Mouse (Mus musculus) layer of hippocampus, postnatal 14 days (tissue): ENCODE measurements around the gene Traip. TPM values are rescaled to one million over a fixed set of nuclear protein-coding genes. Genes with fewer than 3 reads are reported as not detected.
A peak's percentile ranks its signal among the peaks of the same experiment; 100 is the strongest.
"Not testable (repeated sequence)": the region's sequence is repeated elsewhere in the genome, so short reads cannot be mapped to it uniquely, and the experiment has no call there.

ENCODE experiments used
- DNase-seq, 2 experiments: peaks; one replicate each; pipeline ENCODE4 v3.0.0; 2021 to 2022; ENCODE audit warnings: low spot score in 2 of 2, mixed read lengths in 1 of 2
- total RNA-seq, 2 experiments: library from RNA; stranded (reverse); gene quantifications; 2 replicates each; pipeline ENCODE4 v1.2.3; 2021

Traip gene
- total RNA-seq, 2 experiments from 2014 or later = 22.3 to 23.8 TPM

DNA sequence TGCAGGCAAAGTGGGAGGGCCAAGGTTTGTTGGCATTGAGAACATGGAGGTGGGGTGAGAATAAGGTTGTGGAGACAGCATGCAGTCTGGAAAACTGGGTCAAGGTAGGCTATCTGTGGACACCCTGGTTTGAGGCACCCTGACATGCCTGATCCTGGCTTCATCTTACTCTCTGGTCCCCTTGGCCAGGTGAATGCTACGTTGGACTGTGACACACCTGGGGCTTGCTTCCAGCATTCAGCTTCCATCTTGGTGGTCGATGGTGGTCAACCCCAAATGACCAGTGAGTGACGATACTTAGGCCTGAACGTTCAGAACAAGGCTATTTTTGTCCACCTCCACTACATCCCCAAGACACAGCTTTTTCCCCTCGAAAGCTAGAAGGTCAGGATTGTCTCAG is 46.1 kb downstream of the Traip start, which contains the start of gene Gm20662:
Gm20662 (plus strand) TSS at position 301 of the 400 bp plus-strand sequence.
- DNase-seq = no peak

DNA sequence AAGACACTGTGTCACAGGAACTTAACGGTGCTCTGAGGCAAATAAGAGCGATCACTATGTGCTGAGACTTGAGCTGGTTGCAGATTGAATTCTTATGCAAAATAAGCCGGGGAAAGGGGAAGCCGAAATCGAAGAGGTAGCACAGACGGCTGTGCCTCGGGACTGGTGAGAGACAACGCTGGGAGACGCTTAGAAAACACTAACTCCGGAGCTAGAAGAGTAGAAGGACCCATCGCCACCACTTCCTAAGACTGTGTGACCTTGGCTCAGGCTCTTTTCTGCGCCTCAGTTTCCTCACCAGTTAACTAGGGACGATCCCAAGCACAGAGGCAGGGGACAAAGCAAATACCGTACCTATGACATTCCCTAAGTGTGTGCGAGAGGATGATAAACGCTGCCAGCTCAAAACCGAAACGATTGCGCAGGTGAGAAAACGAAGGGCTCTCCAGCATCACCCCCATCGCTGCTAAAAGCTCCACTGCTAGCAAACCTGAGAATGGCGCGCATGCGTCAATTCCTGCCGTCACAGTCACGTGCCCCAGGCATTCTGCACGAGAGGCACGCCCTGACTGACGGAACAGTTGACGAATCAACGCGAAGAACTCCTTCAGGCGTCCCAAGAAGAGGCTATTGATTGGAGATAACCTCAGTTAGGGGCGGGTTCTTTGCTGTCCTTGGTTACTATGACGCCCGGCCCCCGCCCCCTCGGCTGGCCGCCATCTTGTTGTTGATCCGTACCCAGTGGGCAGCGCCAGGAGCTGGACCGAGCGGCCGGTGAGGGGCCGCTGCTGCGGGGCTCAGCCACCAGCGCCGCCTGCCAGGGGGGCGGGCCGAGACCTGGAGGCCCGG is 52.2 kb downstream of the Traip start, which contains the start of gene Ip6k1:
Ip6k1 (plus strand) TSS at position 580 of the 849 bp plus-strand sequence.
- peak; percentile 100 for DNase-seq

DNA sequence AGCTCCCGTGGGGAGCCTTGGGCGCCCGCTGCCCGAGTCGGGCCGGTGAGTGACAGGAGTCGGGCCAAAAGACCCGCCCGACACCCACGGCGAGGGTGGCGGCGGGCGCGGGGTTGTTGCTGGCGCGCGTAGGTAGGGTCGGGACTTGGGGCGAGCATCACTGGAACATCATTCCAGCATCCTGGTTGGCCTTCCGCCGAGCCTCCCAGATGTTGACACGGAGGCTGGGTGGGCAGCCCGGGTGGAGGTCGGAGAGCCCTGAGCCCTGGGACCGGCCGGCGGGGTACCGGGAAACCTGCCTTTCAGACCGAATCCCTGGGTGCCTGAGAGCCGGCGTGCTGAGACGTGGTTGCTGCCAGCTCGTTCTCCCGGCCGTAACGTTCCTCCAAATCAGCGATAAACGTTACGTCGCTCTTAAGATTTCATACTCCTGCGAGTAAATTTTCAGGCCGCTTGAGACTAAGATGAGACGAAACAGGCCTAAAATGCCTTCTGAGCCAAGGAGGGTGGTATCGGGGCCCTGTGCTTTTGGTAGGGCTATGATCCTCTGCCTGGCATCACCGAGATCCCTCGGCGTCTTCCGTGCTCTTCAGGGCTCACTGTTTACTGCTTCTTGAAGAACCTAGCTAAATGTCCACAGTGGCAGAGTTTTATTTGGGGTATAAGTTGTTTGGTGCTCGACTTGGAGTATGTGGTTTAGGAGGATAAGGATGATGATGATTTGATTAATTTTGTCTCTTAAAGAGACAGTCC is 53.0 kb downstream of the Traip start:
- no peak for DNase-seq

DNA sequence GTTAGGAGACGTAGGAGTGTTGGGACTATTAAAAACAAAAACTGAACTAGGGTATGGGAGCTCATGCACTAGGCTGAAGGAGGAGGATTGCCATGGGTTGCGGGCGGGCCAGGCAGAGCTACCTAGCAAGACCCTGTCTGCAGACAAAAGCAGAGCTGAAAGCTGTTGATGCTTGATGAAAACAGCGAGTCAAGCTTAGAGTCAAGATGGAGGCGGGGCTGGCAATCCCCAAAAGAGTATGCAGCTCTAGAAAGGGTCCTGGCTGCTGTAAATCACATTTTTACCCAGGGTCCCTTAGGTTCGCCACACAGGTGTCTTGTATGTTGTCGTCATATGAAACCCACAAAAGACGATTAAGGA is 53.6 kb downstream of the Traip start:
- DNase-seq = peak in 1 of 2 experiments; percentile 17

DNA sequence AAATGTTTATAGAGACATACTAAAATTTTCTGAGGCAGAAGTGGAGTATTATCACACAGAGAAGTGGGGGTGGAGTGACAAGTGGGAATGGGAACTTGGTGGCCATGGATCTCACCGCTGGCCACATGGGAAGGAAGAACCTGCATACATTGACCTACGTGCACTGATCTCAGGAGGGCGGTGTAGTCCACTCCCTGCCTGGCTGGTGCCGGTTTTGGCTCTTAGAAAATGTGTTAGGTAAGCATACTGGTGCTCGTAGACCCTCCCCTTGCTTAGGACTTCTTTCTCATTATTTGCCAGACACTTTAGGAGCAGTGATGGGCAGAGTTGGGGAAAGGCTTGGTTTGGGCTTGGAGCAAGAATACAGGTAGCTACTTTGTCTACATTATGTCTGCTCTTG is 58.1 kb downstream of the Traip start:
- DNase-seq = no peak

DNA sequence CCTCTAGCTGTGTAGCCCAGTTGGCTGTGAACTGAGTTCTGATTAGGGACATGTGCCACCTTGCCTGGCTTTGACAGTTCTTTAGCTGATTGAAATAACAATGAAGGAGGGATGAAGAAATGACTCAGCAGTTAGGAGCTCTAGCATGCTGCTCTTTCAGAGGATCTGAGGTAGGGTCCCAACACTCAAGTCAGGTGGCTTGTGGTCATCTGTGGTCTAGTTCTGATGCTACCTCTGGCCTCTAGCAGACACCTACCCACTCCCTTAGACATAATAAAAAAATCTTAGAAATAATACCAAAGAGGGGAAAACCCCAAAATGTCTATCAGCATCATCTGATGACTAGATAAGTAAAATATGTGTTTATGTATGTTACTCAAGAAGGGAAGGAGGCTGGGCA is 60.4 kb downstream of the Traip start:
- DNase-seq = no peak

DNA sequence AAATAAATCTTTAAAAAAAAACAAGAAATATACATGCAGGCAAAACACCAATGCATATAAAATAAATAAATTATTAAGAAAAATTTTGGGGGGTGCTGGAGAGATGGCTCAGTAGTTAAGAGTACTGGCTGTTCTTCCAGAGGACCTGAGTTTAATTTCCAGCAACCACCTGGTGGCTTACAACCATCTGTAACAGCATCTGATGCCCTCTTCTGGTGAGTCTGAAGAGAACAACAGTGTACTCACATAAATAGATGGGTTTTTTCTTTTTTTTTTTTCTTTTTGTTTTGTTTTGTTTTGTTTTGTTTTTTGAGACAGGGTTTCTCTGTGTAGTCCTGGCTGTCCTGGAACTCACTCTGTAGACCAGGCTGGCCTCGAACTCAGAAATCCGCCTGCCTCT is 63.6 kb downstream of the Traip start:
- DNase-seq = not testable (repeated sequence)

DNA sequence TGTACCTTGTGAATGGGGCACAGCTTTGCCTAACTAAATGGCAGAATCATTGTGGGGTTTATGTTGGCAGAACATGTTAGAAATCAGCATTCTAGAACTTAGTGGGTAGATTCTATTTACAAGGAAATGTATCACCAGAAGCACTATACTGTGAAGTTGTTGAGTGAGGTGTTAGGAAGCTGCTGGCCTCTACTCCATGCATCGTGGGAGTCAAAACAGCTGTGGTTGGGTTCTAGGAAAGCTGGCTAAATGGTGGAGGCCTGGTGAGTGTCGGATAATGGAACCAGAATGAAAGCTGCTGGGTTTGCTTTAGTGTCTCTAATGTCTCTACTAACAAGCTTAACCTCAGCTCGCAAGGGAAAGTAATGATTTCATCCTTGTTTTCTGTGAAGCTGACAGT is 67.2 kb downstream of the Traip start:
- DNase-seq = no peak

DNA sequence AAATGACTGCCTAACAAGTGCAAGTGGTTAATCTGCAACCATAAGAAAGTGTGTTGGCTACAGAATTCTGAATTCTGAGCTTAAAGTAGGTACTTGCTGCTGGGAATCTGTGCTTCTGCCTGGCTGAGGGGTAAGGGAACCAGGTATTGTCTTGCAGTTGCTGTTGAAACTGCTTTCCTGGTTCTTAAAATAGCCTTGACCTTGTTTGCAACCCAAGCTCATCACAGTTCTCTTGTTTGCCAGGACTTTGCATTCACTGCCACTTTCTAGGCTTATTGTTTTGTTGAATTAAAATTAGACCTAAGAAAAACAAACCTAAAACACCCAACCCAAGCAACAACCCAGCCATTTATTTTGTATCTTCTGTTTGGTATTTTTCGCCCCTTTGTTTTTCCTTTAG is 70.8 kb downstream of the Traip start:
- DNase-seq = no peak

Other genes with a start within 250 kb of the Traip start
- 1 to 10 TPM; 4.3 to 4.8 TPM for gene Sema3f, start 239.7 kb upstream of the Traip start, total RNA-seq
- 100 to 1,000 TPM; 157 to 160 TPM for gene Rbm5, start 179.1 kb upstream of the Traip start, total RNA-seq
- gene Rbm6, start 76.9 kb upstream of the Traip start, total RNA-seq = 10 to 100 TPM; 57.7 to 60.2 TPM
- gene Mon1a, start 62.0 kb upstream of the Traip start, total RNA-seq = 10 to 100 TPM; 17.0 to 20.9 TPM
- gene Mst1r, start 43.3 kb upstream of the Traip start, total RNA-seq = 1 to 10 TPM; 1.8 to 2.9 TPM
- gene Actl11, start 21.7 kb upstream of the Traip start, total RNA-seq = not detected
- gene Camkv, start 14.5 kb upstream of the Traip start, total RNA-seq = 100 to 1,000 TPM; 497 to 516 TPM
- 1 to 10 TPM; 2.7 to 3.2 TPM for gene Uba7, start 25.4 kb downstream of the Traip start, total RNA-seq
- 1 to 10 TPM; 1.2 to 1.6 TPM for gene Gm20661, start 32.9 kb downstream of the Traip start, total RNA-seq
- gene Inka1, start 35.7 kb downstream of the Traip start, total RNA-seq = 10 to 100 TPM in 1 of 2 experiments, 1 to 10 TPM in 1; 9.2 to 11.5 TPM
- gene Cdhr4, start 42.4 kb downstream of the Traip start, total RNA-seq = 1 to 10 TPM; 4.0 TPM
- 1 to 10 TPM in 1 of 2 experiments, not detected in 1; 1.1 TPM for gene Gm20662, start 46.2 kb downstream of the Traip start, total RNA-seq
- 100 to 1,000 TPM; 178 to 188 TPM for gene Ip6k1, start 52.4 kb downstream of the Traip start, total RNA-seq
- gene Gmppb, start 99.1 kb downstream of the Traip start, total RNA-seq = 10 to 100 TPM; 14.7 to 17.5 TPM
- gene Amigo3, start 103.0 kb downstream of the Traip start, total RNA-seq = 1 to 10 TPM; 2.2 to 2.8 TPM
- gene Mst1, start 130.3 kb downstream of the Traip start, total RNA-seq = not detected
- 10 to 100 TPM; 84.9 to 86.8 TPM for gene Rnf123, start 133.2 kb downstream of the Traip start, total RNA-seq
- gene Apeh, start 144.5 kb downstream of the Traip start, total RNA-seq = 10 to 100 TPM; 39.4 to 42.8 TPM
- gene Bsn, start 240.2 kb downstream of the Traip start, total RNA-seq = 100 to 1,000 TPM; 203 to 219 TPM